Mouse (Mus musculus): Measurements from ENCODE around the gene Tnfrsf13c. TPM values are rescaled to one million over a fixed set of nuclear protein-coding genes. Genes with fewer than 3 reads are reported as not detected.

The Tnfrsf13c gene
- polyA plus RNA-seq, 1 experiment from 2014 or later, result 2.3 TPM

DNA sequence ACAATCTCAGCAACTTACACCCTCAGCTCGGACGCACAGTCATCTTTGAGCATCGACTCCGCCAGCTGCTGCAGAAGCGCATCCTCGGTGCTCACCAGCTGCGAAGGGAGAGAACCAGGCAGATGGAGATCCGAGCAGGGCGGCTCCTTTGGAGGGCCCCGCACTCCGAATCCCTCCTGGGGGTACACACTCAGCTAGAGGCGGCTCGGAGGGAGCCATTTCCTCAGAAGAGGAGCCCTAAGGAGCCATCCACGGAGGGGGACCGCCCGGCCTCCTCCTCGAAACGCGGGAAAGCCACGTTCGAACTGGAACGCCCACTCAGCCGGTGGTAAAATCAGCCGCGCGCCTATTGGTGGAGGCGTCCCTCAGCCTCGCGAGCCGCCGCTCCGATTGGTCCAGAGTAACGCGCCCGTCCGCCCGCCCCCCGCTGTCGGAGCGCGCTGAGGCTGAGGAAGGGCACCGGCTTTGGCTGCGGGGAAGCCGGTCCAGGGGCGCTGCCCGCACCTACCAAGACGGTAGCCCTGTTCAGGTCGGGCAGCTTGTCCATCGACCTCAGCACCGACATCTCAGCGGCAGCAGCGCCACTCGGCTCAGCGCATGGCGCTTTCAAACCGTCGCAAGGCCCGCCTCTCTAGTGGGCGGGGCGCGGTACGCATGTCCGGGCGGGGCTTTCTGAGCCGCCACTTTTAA lies 20.1 kb upstream of the Tnfrsf13c start, which contains the start of gene Cenpm:
Cenpm (minus strand) TSS at position 634 of the 690 bp plus-strand sequence.
- no peaks in the 10 kb centered on the region for H3K27me3 ChIP-seq (ENCODE audit: insufficient read depth, low read length)
- peak within 1 kb of the TSS; percentile 76 for H3K27ac ChIP-seq (ENCODE audit: low read depth)
- H3K4me2 ChIP-seq (ENCODE audit: low read depth, low read length), result peak within 1 kb of the TSS; percentile 98
- H3K9me3 ChIP-seq (ENCODE audit: low read length), result no peaks in the 10 kb centered on the region
- H3K36me3 ChIP-seq (replicated peaks; ENCODE audit: insufficient read depth, low read length), result peaks cover 3% of the 10 kb centered on the region; the same call in 1 of the 2 replicates
- peak within 1 kb of the TSS; percentile 72 for H3K4me3 ChIP-seq (ENCODE audit: low read depth, low read length)
- peaks cover 16% of the 10 kb centered on the region for H3K4me1 ChIP-seq (ENCODE audit: insufficient read depth)
- WGBS (ENCODE audit: insufficient replicate concordance), result under 1% methylated on average over 65 of the region's 65 CpGs
- TF ChIP-seq EP300 (IDR thresholded peaks at IDR 0.05; ENCODE audit: low read depth) (no peak), CTCF (IDR thresholded peaks at IDR 0.05; ENCODE audit: low read depth) (no peak)
- peak; percentile 96 for ATAC-seq
- peak within 1 kb of the TSS; percentile 67 for H3K9ac ChIP-seq (replicated peaks)
- DNase-seq, result peak; percentile 95

DNA sequence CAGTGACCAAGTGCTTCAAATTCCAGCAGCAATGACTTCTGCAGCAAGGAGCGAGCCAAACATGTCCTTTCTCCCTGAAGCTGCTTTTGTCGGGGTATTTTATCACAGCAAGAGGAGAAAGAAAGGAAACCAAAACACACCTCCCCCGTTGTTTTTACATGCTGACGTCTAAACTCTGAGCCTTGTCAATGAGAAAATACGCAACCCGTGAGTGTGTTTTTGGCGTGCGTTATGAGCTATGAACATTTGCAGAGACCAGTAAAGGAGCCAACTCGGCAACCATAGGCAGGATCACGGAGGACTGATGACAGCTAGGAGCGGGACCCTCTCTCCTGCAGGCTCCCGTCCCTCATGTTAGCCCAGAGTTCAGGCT lies 19.6 kb upstream of the Tnfrsf13c start:
- H3K27me3 ChIP-seq (ENCODE audit: insufficient read depth, low read length), result no peaks in the 10 kb centered on the region
- no peaks in the 10 kb centered on the region for H3K9me3 ChIP-seq (ENCODE audit: low read length)
- DNase-seq, result no peak
- H3K27ac ChIP-seq (ENCODE audit: low read depth), result peak overlapping the region; percentile 76
- H3K9ac ChIP-seq (replicated peaks), result peak overlapping the region; percentile 67
- H3K4me1 ChIP-seq (ENCODE audit: insufficient read depth), result peaks cover 16% of the 10 kb centered on the region
- WGBS (ENCODE audit: insufficient replicate concordance), result 4% methylated on average over 12 of the region's 12 CpGs
- H3K4me3 ChIP-seq (ENCODE audit: low read depth, low read length), result peak overlapping the region; percentile 72
- ATAC-seq, result no peak
- TF ChIP-seq EP300 (IDR thresholded peaks at IDR 0.05; ENCODE audit: low read depth) (no peak), CTCF (IDR thresholded peaks at IDR 0.05; ENCODE audit: low read depth) (no peak)
- H3K36me3 ChIP-seq (replicated peaks; ENCODE audit: insufficient read depth, low read length), result peaks cover 8% of the 10 kb centered on the region
- peak overlapping the region; percentile 98 for H3K4me2 ChIP-seq (ENCODE audit: low read depth, low read length)

DNA sequence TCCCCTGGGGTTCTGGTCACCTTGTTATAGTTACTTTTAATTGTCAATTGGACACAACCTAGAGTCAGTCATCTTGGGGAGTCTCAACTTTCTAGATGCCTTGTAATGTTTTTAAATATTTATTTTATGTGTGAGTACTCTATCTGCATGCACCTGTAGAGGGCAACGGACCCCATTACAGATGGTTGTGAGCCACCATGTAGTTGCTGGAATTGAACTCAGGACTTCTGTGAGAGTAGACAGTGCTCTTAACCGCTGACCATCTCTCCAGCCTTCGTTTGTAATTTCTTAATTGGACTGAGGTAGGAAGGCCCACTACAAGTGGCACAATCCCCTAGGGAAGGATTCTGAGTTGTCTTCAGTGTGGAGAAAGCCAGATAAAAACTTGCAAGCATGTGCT lies 19.1 kb upstream of the Tnfrsf13c start:
- H3K9ac ChIP-seq (replicated peaks), result peak overlapping the region; percentile 67
- H3K27me3 ChIP-seq (ENCODE audit: insufficient read depth, low read length), result no peaks in the 10 kb centered on the region
- WGBS (ENCODE audit: insufficient replicate concordance), result 64% methylated on average over 3 of the region's 3 CpGs

DNA sequence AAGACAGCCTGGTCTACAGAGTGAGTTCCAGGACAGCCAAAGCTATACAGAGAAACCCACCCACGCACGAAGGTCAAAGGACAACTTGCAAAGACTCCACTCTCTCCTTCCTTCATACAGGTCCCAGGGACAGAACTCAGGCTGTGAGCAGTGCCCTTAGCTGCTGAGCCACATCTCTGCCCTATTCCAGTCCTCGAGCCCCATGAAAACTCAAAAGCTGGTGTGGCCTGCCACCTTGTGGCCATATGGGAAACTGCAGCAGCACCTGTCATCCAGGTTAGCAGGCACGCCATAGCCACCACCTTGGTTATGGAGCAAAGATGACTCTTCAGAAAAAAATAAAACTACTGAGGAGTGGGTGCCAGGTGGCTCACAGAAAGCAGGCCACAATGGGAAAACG lies 12.4 kb upstream of the Tnfrsf13c start:
- ATAC-seq, result peak; percentile 65

More for the DNA sequence above, 19.1 kb upstream of the Tnfrsf13c start:
- ATAC-seq (no peak), DNase-seq (no peak)
- peak overlapping the region; percentile 76 for H3K27ac ChIP-seq (ENCODE audit: low read depth)
- H3K4me3 ChIP-seq (ENCODE audit: low read depth, low read length), result peak overlapping the region; percentile 72
- peaks cover 16% of the 10 kb centered on the region for H3K4me1 ChIP-seq (ENCODE audit: insufficient read depth)
- peaks cover 9% of the 10 kb centered on the region for H3K36me3 ChIP-seq (replicated peaks; ENCODE audit: insufficient read depth, low read length)
- H3K9me3 ChIP-seq (ENCODE audit: low read length), result no peaks in the 10 kb centered on the region
- peak overlapping the region; percentile 98 for H3K4me2 ChIP-seq (ENCODE audit: low read depth, low read length)
- TF ChIP-seq EP300 (IDR thresholded peaks at IDR 0.05; ENCODE audit: low read depth) (no peak), CTCF (IDR thresholded peaks at IDR 0.05; ENCODE audit: low read depth) (no peak; the same call in 1 of the 2 replicates)

DNA sequence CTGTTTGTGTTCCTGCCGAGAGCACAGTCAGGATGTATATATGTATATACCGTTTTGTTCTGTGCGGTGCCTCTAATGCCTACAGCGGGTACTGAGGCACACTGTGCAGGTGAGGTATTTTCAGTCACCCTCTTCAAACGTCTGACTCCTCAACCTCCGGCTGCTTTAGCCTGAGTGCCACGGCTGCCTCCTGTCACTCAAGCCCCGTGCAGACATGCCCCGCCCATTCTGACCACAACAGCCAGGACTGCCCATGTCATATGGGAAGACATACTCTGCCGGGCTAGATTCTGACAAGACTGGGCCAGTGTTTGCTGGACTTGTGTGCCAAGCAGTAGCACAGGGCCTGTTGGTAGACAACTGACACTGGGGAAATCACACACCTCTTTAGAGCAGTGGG lies 11.5 kb upstream of the Tnfrsf13c start:
- no peak for TF ChIP-seq EP300 (IDR thresholded peaks at IDR 0.05; ENCODE audit: low read depth)
- no peak for TF ChIP-seq CTCF (IDR thresholded peaks at IDR 0.05; ENCODE audit: low read depth)

More for the DNA sequence above, 12.4 kb upstream of the Tnfrsf13c start:
- TF ChIP-seq CTCF (IDR thresholded peaks at IDR 0.05; ENCODE audit: low read depth) (peak; percentile 98), EP300 (IDR thresholded peaks at IDR 0.05; ENCODE audit: low read depth) (no peak)
- 22% methylated on average over 5 of the region's 5 CpGs for WGBS (ENCODE audit: insufficient replicate concordance)
- no peak overlapping the region for H3K4me2 ChIP-seq (ENCODE audit: low read depth, low read length)
- H3K4me3 ChIP-seq (ENCODE audit: low read depth, low read length), result no peak overlapping the region
- no peaks in the 10 kb centered on the region; the same call in 1 of the 2 replicates for H3K4me1 ChIP-seq (ENCODE audit: insufficient read depth)
- no peaks in the 10 kb centered on the region for H3K9me3 ChIP-seq (ENCODE audit: low read length)
- DNase-seq, result peak; percentile 89
- H3K27ac ChIP-seq (ENCODE audit: low read depth), result no peak overlapping the region
- H3K36me3 ChIP-seq (replicated peaks; ENCODE audit: insufficient read depth, low read length), result peaks cover 12% of the 10 kb centered on the region
- H3K27me3 ChIP-seq (ENCODE audit: insufficient read depth, low read length), result no peaks in the 10 kb centered on the region
- no peak overlapping the region for H3K9ac ChIP-seq (replicated peaks)

DNA sequence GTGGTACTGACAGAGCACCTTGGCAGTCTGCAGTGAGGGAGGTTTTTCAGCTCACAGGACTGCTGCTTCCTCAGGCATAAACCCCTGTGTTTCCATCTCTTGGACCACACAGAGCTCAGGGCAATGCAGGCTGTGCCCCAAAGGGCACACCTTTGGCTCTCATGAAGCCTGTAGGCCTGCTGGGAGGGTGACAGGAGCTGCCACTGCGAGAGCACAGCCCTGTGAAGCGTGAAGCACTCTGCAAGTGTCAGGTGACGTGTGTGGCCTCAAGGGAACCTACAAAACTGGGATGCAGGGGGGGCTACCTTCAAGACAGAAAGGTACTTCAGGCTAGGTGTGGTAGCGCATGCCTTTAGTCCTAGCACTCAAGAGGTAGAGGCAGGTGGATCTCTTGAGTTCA lies 8.5 kb upstream of the Tnfrsf13c start:
- no peak overlapping the region for H3K27ac ChIP-seq (ENCODE audit: low read depth)
- peaks cover 20% of the 10 kb centered on the region for H3K4me1 ChIP-seq (ENCODE audit: insufficient read depth)
- H3K4me2 ChIP-seq (ENCODE audit: low read depth, low read length), result no peak overlapping the region
- H3K9ac ChIP-seq (replicated peaks), result no peak overlapping the region
- no peaks in the 10 kb centered on the region for H3K27me3 ChIP-seq (ENCODE audit: insufficient read depth, low read length)
- no peak for ATAC-seq
- H3K4me3 ChIP-seq (ENCODE audit: low read depth, low read length), result no peak overlapping the region
- no peaks in the 10 kb centered on the region for H3K9me3 ChIP-seq (ENCODE audit: low read length)
- TF ChIP-seq CTCF (IDR thresholded peaks at IDR 0.05; ENCODE audit: low read depth), result no peak
- no peak for TF ChIP-seq EP300 (IDR thresholded peaks at IDR 0.05; ENCODE audit: low read depth)
- DNase-seq, result no peak
- no peaks in the 10 kb centered on the region for H3K36me3 ChIP-seq (replicated peaks; ENCODE audit: insufficient read depth, low read length)
- WGBS (ENCODE audit: insufficient replicate concordance), result 80% methylated on average over 4 of the region's 4 CpGs

More for the DNA sequence above, 11.5 kb upstream of the Tnfrsf13c start:
- no peaks in the 10 kb centered on the region for H3K27me3 ChIP-seq (ENCODE audit: insufficient read depth, low read length)
- no peaks in the 10 kb centered on the region for H3K9me3 ChIP-seq (ENCODE audit: low read length)
- peaks cover 12% of the 10 kb centered on the region for H3K36me3 ChIP-seq (replicated peaks; ENCODE audit: insufficient read depth, low read length)
- no peak overlapping the region for H3K9ac ChIP-seq (replicated peaks)
- DNase-seq (peak; percentile 29), ATAC-seq (no peak)
- H3K4me2 ChIP-seq (ENCODE audit: low read depth, low read length), result no peak overlapping the region
- 45% methylated on average over 10 of the region's 10 CpGs for WGBS (ENCODE audit: insufficient replicate concordance)
- H3K4me1 ChIP-seq (ENCODE audit: insufficient read depth), result peaks cover 3% of the 10 kb centered on the region
- H3K4me3 ChIP-seq (ENCODE audit: low read depth, low read length), result no peak overlapping the region
- H3K27ac ChIP-seq (ENCODE audit: low read depth), result no peak overlapping the region
